Mouse (Mus musculus) liver, postnatal 0 days (tissue): ENCODE data around the gene Caskin1.

Source experiments
- CTCF ChIP-seq: sonication (generic); IDR thresholded peaks from 2 replicates; pipeline ENCODE4 v1.5.1; 2016; ENCODE audit warnings: antibody characterized with exemption, low read depth
- EP300 ChIP-seq: IDR thresholded peaks from 2 replicates; pipeline ENCODE4 v1.6.1; 2016; ENCODE audit warnings: antibody characterized with exemption, low read depth, mild to moderate bottlenecking

DNA sequence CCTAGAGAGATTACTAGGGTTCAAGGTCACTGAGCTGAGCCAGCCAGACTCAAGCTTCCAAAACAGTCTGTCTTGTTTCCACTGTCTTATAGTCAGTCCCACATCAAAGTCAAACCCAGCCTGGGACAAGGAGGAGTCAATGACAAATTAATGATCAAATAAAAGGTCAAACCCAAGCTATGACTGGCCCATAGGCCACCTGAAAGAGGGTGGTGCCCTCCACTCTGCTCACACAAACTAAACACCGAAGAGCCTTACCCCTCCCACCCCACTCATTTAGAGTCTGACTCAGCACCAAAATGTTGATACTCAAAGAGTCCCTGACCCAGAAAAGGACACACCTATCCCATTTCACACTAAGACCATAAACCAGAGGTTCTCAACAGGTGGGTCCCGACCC, 35.0 kb upstream of the Caskin1 start:
- TF ChIP-seq CTCF (no peak), EP300 (no peak)
